Mouse (Mus musculus) stomach, embryonic 16.5 days (tissue): Measurements from ENCODE around the gene Gm49387. TPM values are rescaled to one million over a fixed set of nuclear protein-coding genes. Genes with fewer than 3 reads are reported as not detected.

Source experiments
- ATAC-seq: fragments of 200-750 bp; cut with Nextera tagmentation; 2 replicates; pipeline ENCODE4 v1.8.0; 2017; ENCODE audit warnings: moderate number of reproducible peaks, moderate TSS enrichment; ENCODE audit not compliant: insufficient read depth, low FRiP score
- H3K27ac ChIP-seq: fragments of 300-500 bp; sonication (generic); 2 replicates; pipeline ENCODE4 v1.5.1; 2014; ENCODE audit warnings: low read length
- H3K27me3 ChIP-seq: fragments of 300-500 bp; sonication (generic); 2 replicates; pipeline ENCODE4 v1.6.1; 2014; ENCODE audit warnings: low read length, control low read depth, mixed read lengths; ENCODE audit not compliant: control insufficient read depth, insufficient read depth
- H3K36me3 ChIP-seq: fragments of 300-500 bp; sonication (generic); 2 replicates; pipeline ENCODE4 v1.6.1; 2014; ENCODE audit warnings: low read length; ENCODE audit not compliant: control insufficient read depth, insufficient read depth
- H3K4me1 ChIP-seq: fragments of 300-500 bp; sonication (generic); 2 replicates; pipeline ENCODE4 v1.6.1; 2014; ENCODE audit warnings: low read length, control low read depth, mixed read lengths; ENCODE audit not compliant: control insufficient read depth, insufficient read depth
- H3K4me2 ChIP-seq: fragments of 300-500 bp; sonication (generic); 2 replicates; pipeline ENCODE4 v1.6.1; 2014; ENCODE audit warnings: low read depth, low read length, mixed read lengths
- H3K4me3 ChIP-seq: fragments of 300-500 bp; sonication (generic); replicated peaks from 2 replicates; pipeline ENCODE4 v1.5.1; 2014; ENCODE audit warnings: mild to moderate bottlenecking, low read length
- H3K9ac ChIP-seq: fragments of 300-500 bp; sonication (generic); 2 replicates; pipeline ENCODE4 v1.6.1; 2014; ENCODE audit warnings: low read length
- H3K9me3 ChIP-seq: fragments of 300-500 bp; sonication (generic); replicated peaks from 2 replicates; pipeline ENCODE4 v1.6.1; 2016; ENCODE audit warnings: low read length, control low read depth; ENCODE audit not compliant: control insufficient read depth
- WGBS: fragments of 180-500 bp; shearing (Covaris S2); extraction: QIAGEN DNeasy Blood & Tissue Kit; methylation state at CpG from one replicate; pipeline ENCODE4 v1.1.7; 2014; 5-methylcytosine and 5-hydroxymethylcytosine counted together
- polyA plus RNA-seq: library from polyadenylated mRNA; unstranded; fragments of >200 nt; fragmentation: Nextera tagmentation; extraction: Ambion mirVana; gene quantifications from 2 replicates; pipeline ENCODE4 v1.2.1, GENCODE M21; 2015

The Gm49387 gene
- polyA plus RNA-seq, result 0.77 and 1.5 TPM in 2 replicates

- peak; percentile 22; the same call in 1 of the 2 replicates for ATAC-seq
- no peaks in the 10 kb centered on the region for H3K9me3 ChIP-seq
- peak within 1 kb of the TSS; percentile 80 for H3K4me3 ChIP-seq
- H3K36me3 ChIP-seq, result no peaks in the 10 kb centered on the region
- peak within 1 kb of the TSS; percentile 82 for H3K9ac ChIP-seq
- H3K27me3 ChIP-seq, result no peaks in the 10 kb centered on the region
- WGBS, result 4% methylated on average over 26 of the region's 26 CpGs
- peak within 1 kb of the TSS; percentile 95 for H3K27ac ChIP-seq
- H3K4me1 ChIP-seq, result peaks cover 6% of the 10 kb centered on the region
- peak within 1 kb of the TSS; percentile 98 for H3K4me2 ChIP-seq
These were observed at the start of gene Gm49387 for GRCm38 (mm10) chr14:31640346-31640889. TSS of gene Gm49387 (minus strand) at chr14:31640878.

GRCm38 (mm10) chr14:31686231-31686630, 45.6 kb upstream of the Gm49387 start:
- 90% methylated on average over 1 of the region's 1 CpGs for WGBS
- Histone ChIP-seq H3K4me2 (no peak overlapping the region), H3K4me1 (no peaks in the 10 kb centered on the region), H3K27ac (no peak overlapping the region), H3K9me3 (no peaks in the 10 kb centered on the region), H3K27me3 (no peaks in the 10 kb centered on the region), H3K4me3 (no peak overlapping the region), H3K9ac (no peak overlapping the region), H3K36me3 (no peaks in the 10 kb centered on the region)
- no peak for ATAC-seq

- Histone ChIP-seq H3K4me2 (no peak overlapping the region), H3K27ac (no peak overlapping the region), H3K27me3 (no peaks in the 10 kb centered on the region), H3K9me3 (no peaks in the 10 kb centered on the region), H3K4me1 (no peaks in the 10 kb centered on the region), H3K4me3 (no peak overlapping the region), H3K36me3 (no peaks in the 10 kb centered on the region), H3K9ac (no peak overlapping the region)
- ATAC-seq, result no peak
- WGBS, result 86% methylated on average over 10 of the region's 10 CpGs
These were observed 45.0 kb upstream of the Gm49387 start for GRCm38 (mm10) chr14:31685680-31686079.

GRCm38 (mm10) chr14:31684343-31685040, 43.8 kb upstream of the Gm49387 start:
- Histone ChIP-seq H3K4me2 (no peak overlapping the region), H3K4me1 (no peaks in the 10 kb centered on the region), H3K9ac (no peak overlapping the region), H3K27me3 (no peaks in the 10 kb centered on the region), H3K27ac (no peak overlapping the region), H3K4me3 (no peak overlapping the region), H3K36me3 (no peaks in the 10 kb centered on the region), H3K9me3 (no peaks in the 10 kb centered on the region)
- WGBS, result 56% methylated on average over 7 of the region's 7 CpGs
- ATAC-seq, result no peak

- Histone ChIP-seq H3K36me3 (no peaks in the 10 kb centered on the region), H3K4me2 (no peak overlapping the region), H3K4me1 (no peaks in the 10 kb centered on the region), H3K27me3 (no peaks in the 10 kb centered on the region), H3K9ac (no peak overlapping the region), H3K4me3 (no peak overlapping the region), H3K9me3 (no peaks in the 10 kb centered on the region), H3K27ac (no peak overlapping the region)
- no peak for ATAC-seq
- 77% methylated on average over 2 of the region's 2 CpGs for WGBS
These were observed 42.9 kb upstream of the Gm49387 start for GRCm38 (mm10) chr14:31683610-31684009.

GRCm38 (mm10) chr14:31681931-31682555, 41.4 kb upstream of the Gm49387 start:
- Histone ChIP-seq H3K9me3 (no peaks in the 10 kb centered on the region), H3K36me3 (no peaks in the 10 kb centered on the region), H3K27me3 (no peaks in the 10 kb centered on the region), H3K4me2 (no peak overlapping the region), H3K27ac (peak overlapping the region; percentile 64), H3K9ac (no peak overlapping the region), H3K4me1 (no peaks in the 10 kb centered on the region), H3K4me3 (no peak overlapping the region)
- 41% methylated on average over 5 of the region's 5 CpGs for WGBS
- ATAC-seq, result no peak

GRCm38 (mm10) chr14:31681291-31681690, 40.6 kb upstream of the Gm49387 start:
- ATAC-seq, result no peak
- H3K27ac ChIP-seq, result peak overlapping the region; percentile 64; the same call in 1 of the 2 replicates
- no peak overlapping the region for H3K9ac ChIP-seq
- H3K36me3 ChIP-seq, result no peaks in the 10 kb centered on the region
- no peaks in the 10 kb centered on the region for H3K4me1 ChIP-seq
- H3K27me3 ChIP-seq, result no peaks in the 10 kb centered on the region
- WGBS, result 79% methylated on average over 9 of the region's 9 CpGs
- no peak overlapping the region for H3K4me2 ChIP-seq
- no peaks in the 10 kb centered on the region for H3K9me3 ChIP-seq
- H3K4me3 ChIP-seq, result no peak overlapping the region

- Histone ChIP-seq H3K27ac (no peak overlapping the region), H3K4me2 (no peak overlapping the region), H3K9me3 (no peaks in the 10 kb centered on the region), H3K27me3 (no peaks in the 10 kb centered on the region), H3K4me1 (no peaks in the 10 kb centered on the region), H3K36me3 (no peaks in the 10 kb centered on the region), H3K4me3 (no peak overlapping the region), H3K9ac (no peak overlapping the region)
- no peak for ATAC-seq
- 75% methylated on average over 3 of the region's 3 CpGs for WGBS
These were observed 40.0 kb upstream of the Gm49387 start for GRCm38 (mm10) chr14:31680656-31681055.

- Histone ChIP-seq H3K4me3 (no peak overlapping the region), H3K9ac (no peak overlapping the region), H3K4me1 (peaks cover 12% of the 10 kb centered on the region), H3K9me3 (no peaks in the 10 kb centered on the region), H3K36me3 (peaks cover 9% of the 10 kb centered on the region), H3K27ac (no peak overlapping the region), H3K4me2 (no peak overlapping the region), H3K27me3 (no peaks in the 10 kb centered on the region)
- ATAC-seq, result no peak
- WGBS, result 64% methylated on average over 10 of the region's 10 CpGs
These were observed 31.1 kb upstream of the Gm49387 start for GRCm38 (mm10) chr14:31671635-31672320.
